In genomic region chr1:62901375-62901774, GRCm38 (mm10) we compare ENCODE assay signal across 13 mouse cellular contexts.
DNase-seq lines count a peak whose midpoint lies in the region; ATAC-seq and TF ChIP-seq lines count a peak whose summit lies in the region.
"Had no signal": no experiment of that assay in that cellular context is flagged by ENCODE, and none has a peak within 500 bp of the region (broad histone marks: within the 10 kb centered on the region; RNA-seq: fewer than 3 reads in every experiment).

No protein-coding gene starts in this region.

- no peak for TF ChIP-seq POLR2A in kidney, adult 2 months (IDR thresholded peaks at IDR 0.05; ENCODE audit: low read depth, low read length)

- no peaks in the 10 kb centered on the region for H3K36me3 ChIP-seq in kidney, adult 2 months (ENCODE audit: control insufficient read depth, insufficient read depth, low read length)
- no peaks in the 10 kb centered on the region for H3K36me3 ChIP-seq in intestine, embryonic 15.5 days
- H3K36me3 ChIP-seq: limb, embryonic 12.5 days; midbrain, embryonic 10.5 days; neural tube, embryonic 15.5 days had no signal

- H3K4me1 ChIP-seq in kidney, adult 2 months (ENCODE audit: control insufficient read depth, insufficient read depth, low read length): no peaks in the 10 kb centered on the region
- no peaks in the 10 kb centered on the region for H3K4me1 ChIP-seq in intestine, embryonic 15.5 days (replicated peaks)

- WGBS in kidney, adult 2 months: 37% methylated on average over 6 of the region's 6 CpGs
- WGBS in intestine, embryonic 15.5 days: 49% methylated on average over 6 of the region's 6 CpGs

- DNase-seq in kidney, adult 2 months: peak; percentile 13
- DNase-seq in kidney, adult 18-20 months: no peak
- peak; percentile 65 to 79 for DNase-seq in right cerebral cortex, postnatal 36 days (ENCODE audit: low spot score in 2 of 2)
- DNase-seq in right cerebral cortex, postnatal 25 days: no peak
- peak; percentile 59 to 74 for DNase-seq in layer of hippocampus, adult 2 months (ENCODE audit: low spot score in 2 of 2)
- peak; percentile 58 for DNase-seq in telencephalon, adult 2 months (ENCODE audit: low read depth, low spot score)
- DNase-seq in spleen, postnatal 10 days (ENCODE audit: low spot score in 2 of 2): no peak
- DNase-seq: cerebellum, adult 11-12 months; gastrocnemius, postnatal 25 days had no signal

- no peaks in the 10 kb centered on the region for H3K9me3 ChIP-seq in intestine, embryonic 15.5 days
- H3K9me3 ChIP-seq: limb, embryonic 12.5 days; neural tube, embryonic 15.5 days had no signal

- H3K27ac ChIP-seq in kidney, adult 2 months (ENCODE audit: insufficient read depth, low read depth, low read length): no peak overlapping the region
- H3K27ac ChIP-seq in layer of hippocampus, adult 2 months: peak overlapping the region; percentile 46; the same call in 1 of the 2 replicates
- no peak overlapping the region for H3K27ac ChIP-seq in intestine, embryonic 15.5 days
- H3K27ac ChIP-seq: limb, embryonic 12.5 days; midbrain, embryonic 10.5 days; neural tube, embryonic 15.5 days had no signal

- no peak overlapping the region for H3K4me3 ChIP-seq in kidney, adult 2 months (ENCODE audit: insufficient read depth, low read depth, low read length)
- no peak overlapping the region for H3K4me3 ChIP-seq in layer of hippocampus, adult 2 months
- H3K4me3 ChIP-seq in intestine, embryonic 15.5 days (replicated peaks): no peak overlapping the region
- H3K4me3 ChIP-seq: limb, embryonic 12.5 days; midbrain, embryonic 10.5 days; neural tube, embryonic 15.5 days had no signal

- H3K4me2 ChIP-seq in intestine, embryonic 15.5 days (replicated peaks): no peak overlapping the region
- H3K4me2 ChIP-seq: limb, embryonic 12.5 days; neural tube, embryonic 15.5 days had no signal

- no peak overlapping the region for H3K9ac ChIP-seq in intestine, embryonic 15.5 days
- H3K9ac ChIP-seq: limb, embryonic 12.5 days; neural tube, embryonic 15.5 days had no signal

- TF ChIP-seq CTCF in kidney, adult 2 months (conservative IDR thresholded peaks at IDR 0.05; ENCODE audit: insufficient read depth, insufficient read length, low read depth, low read length): no peak
- TF ChIP-seq CTCF in layer of hippocampus, adult 2 months (conservative IDR thresholded peaks at IDR 0.05): no peak

- ATAC-seq in intestine, embryonic 15.5 days: no peak

- H3K27me3 ChIP-seq in kidney, adult 2 months (replicated peaks; ENCODE audit: control insufficient read depth, insufficient read depth, low read length): no peaks in the 10 kb centered on the region
- no peaks in the 10 kb centered on the region for H3K27me3 ChIP-seq in intestine, embryonic 15.5 days (replicated peaks)
- H3K27me3 ChIP-seq: limb, embryonic 12.5 days; neural tube, embryonic 15.5 days had no signal

Comparison
In these comparisons a context has a peak if more than half of its experiments do, and no peak if none do; other contexts are left out.
1. DNase-seq: peak in kidney, adult 2 months (single experiment), right cerebral cortex, postnatal 36 days (2 of 2), layer of hippocampus, adult 2 months (2 of 2) and telencephalon, adult 2 months (single experiment); none in kidney, adult 18-20 months (single experiment), right cerebral cortex, postnatal 25 days (single experiment) and spleen, postnatal 10 days (0 of 2).